Mouse (Mus musculus): ENCODE measurements around the gene Samd5.

DNA sequence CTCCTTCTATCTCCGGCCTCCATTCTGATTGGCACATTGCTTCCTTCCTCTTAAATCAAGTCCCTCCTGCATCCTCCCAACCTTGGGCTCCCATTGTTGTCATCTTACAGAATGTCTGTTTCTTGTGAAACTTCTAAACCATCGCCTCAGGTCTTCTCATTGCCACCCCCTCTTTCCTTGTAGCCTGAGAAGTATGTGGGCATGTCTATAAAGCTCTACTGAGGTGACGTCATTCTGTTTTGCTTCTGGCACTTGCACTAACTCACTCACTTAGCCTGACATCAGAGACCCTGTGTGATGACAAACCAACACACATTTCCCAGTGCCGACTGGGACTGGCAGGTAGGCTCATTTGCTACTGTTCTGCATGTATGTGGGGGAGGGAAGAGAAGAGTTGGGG is 100.9 kb downstream of the Samd5 start:
- TF ChIP-seq CTCF (IDR thresholded peaks at IDR 0.05; ENCODE audit: borderline replicate concordance, insufficient read depth, low read depth, low read length), result no peak
- TF ChIP-seq POLR2A (IDR thresholded peaks at IDR 0.05; ENCODE audit: borderline replicate concordance, insufficient read depth, low read length), result no peak
